Mouse (Mus musculus) G1E (cell line): ENCODE data around the gene Tspoap1.

Experiments
- GATA1 ChIP-seq: IDR thresholded peaks from 2 replicates; pipeline ENCODE4 v1.6.1; 2012; ENCODE audit warnings: borderline replicate concordance, low read length, inconsistent platforms, mixed read lengths
- GATA2 ChIP-seq: IDR thresholded peaks from 2 replicates; pipeline ENCODE4 v1.6.1; 2012; ENCODE audit warnings: low read depth, low read length, inconsistent platforms, borderline replicate concordance
- POLR2AphosphoS5 ChIP-seq: IDR thresholded peaks from 2 replicates; pipeline ENCODE4 v1.6.1; 2012; ENCODE audit warnings: low read depth, low read length, inconsistent platforms; ENCODE audit not compliant: insufficient replicate concordance

GRCm38 (mm10) chr11:87730652-87731310 is 29.6 kb upstream of the Tspoap1 start:
- TF ChIP-seq POLR2AphosphoS5 (no peak), GATA1 (no peak), GATA2 (no peak)
